Mouse (Mus musculus) embryonic facial prominence, embryonic 14.5 days (tissue): ENCODE data around the gene Rnf130. TPM values are rescaled to one million over a fixed set of nuclear protein-coding genes. Genes with fewer than 3 reads are reported as not detected.
A peak's percentile ranks its signal among the peaks of the same experiment; 100 is the strongest.

Source experiments
- ATAC-seq: fragments of 200-750 bp; cut with Nextera tagmentation; 2 replicates; pipeline ENCODE4 v1.8.0; 2017; ENCODE audit warnings: low read depth, moderate number of reproducible peaks, moderate TSS enrichment
- DNase-seq: peaks from one replicate; pipeline ENCODE4 v3.0.0-alpha.2; 2015; ENCODE audit warnings: low spot score
- H3K27ac ChIP-seq: fragments of 300-500 bp; sonication (generic); replicated peaks from 2 replicates; pipeline ENCODE4 v1.5.1; 2014; ENCODE audit warnings: low read depth, mild to moderate bottlenecking, low read length, moderate library complexity
- H3K27me3 ChIP-seq: fragments of 300-500 bp; sonication (generic); replicated peaks from 2 replicates; pipeline ENCODE4 v1.6.1; 2014; ENCODE audit warnings: low read length; ENCODE audit not compliant: control insufficient read depth, insufficient read depth
- H3K36me3 ChIP-seq: fragments of 300-500 bp; sonication (generic); 2 replicates; pipeline ENCODE4 v1.6.1; 2014; ENCODE audit warnings: low read length, mixed read lengths; ENCODE audit not compliant: control insufficient read depth, insufficient read depth
- H3K4me1 ChIP-seq: fragments of 300-500 bp; sonication (generic); 2 replicates; pipeline ENCODE4 v1.6.1; 2014; ENCODE audit warnings: antibody characterized with exemption, low read length; ENCODE audit not compliant: control insufficient read depth, insufficient read depth
- H3K4me2 ChIP-seq: fragments of 300-500 bp; sonication (generic); 2 replicates; pipeline ENCODE4 v1.6.1; 2014; ENCODE audit warnings: low read depth, mild to moderate bottlenecking, low read length, moderate library complexity, mixed read lengths
- H3K4me3 ChIP-seq: fragments of 300-500 bp; sonication (generic); 2 replicates; pipeline ENCODE4 v1.5.1; 2014; ENCODE audit warnings: low read depth, mild to moderate bottlenecking, low read length
- H3K9ac ChIP-seq: fragments of 300-500 bp; sonication (generic); 2 replicates; pipeline ENCODE4 v1.6.1; 2014; ENCODE audit warnings: low read depth, mild to moderate bottlenecking, low read length, moderate library complexity, mixed read lengths
- H3K9me3 ChIP-seq: fragments of 300-500 bp; sonication (generic); 2 replicates; pipeline ENCODE4 v1.6.1; 2016; ENCODE audit warnings: low read length; ENCODE audit not compliant: control insufficient read depth
- WGBS: fragments of 180-500 bp; shearing (Covaris S2); extraction: QIAGEN DNeasy Blood & Tissue Kit; methylation state at CpG from one replicate; pipeline ENCODE4 v1.1.7; 2014; 5-methylcytosine and 5-hydroxymethylcytosine counted together
- polyA plus RNA-seq: library from polyadenylated mRNA; unstranded; fragments of >200 nt; fragmentation: Nextera tagmentation; extraction: Ambion mirVana; gene quantifications from 2 replicates; pipeline ENCODE4 v1.2.1, GENCODE M21; 2014

The Rnf130 gene
- polyA plus RNA-seq, 1 experiment from 2014 or later: 75.5 TPM

- H3K9ac ChIP-seq: no peak overlapping the region
- WGBS: 82% methylated on average over 4 of the region's 4 CpGs
- ATAC-seq: no peak
Measured at GRCm38 (mm10) chr11:49985009-49985408, 40.1 kb upstream of the Rnf130 start.

GRCm38 (mm10) chr11:49986277-49987036 is 38.7 kb upstream of the Rnf130 start:
- peak; percentile 46 for DNase-seq
- no peaks in the 10 kb centered on the region for H3K36me3 ChIP-seq
- H3K4me3 ChIP-seq: no peak overlapping the region
- no peaks in the 10 kb centered on the region for H3K27me3 ChIP-seq
- peak; percentile 63; the same call in 1 of the 2 replicates for ATAC-seq
- H3K9me3 ChIP-seq: no peaks in the 10 kb centered on the region
- H3K4me1 ChIP-seq: no peaks in the 10 kb centered on the region
- no peak overlapping the region for H3K27ac ChIP-seq
- H3K9ac ChIP-seq: no peak overlapping the region
- 25% methylated on average over 10 of the region's 10 CpGs for WGBS
- H3K4me2 ChIP-seq: no peak overlapping the region

More at GRCm38 (mm10) chr11:49985009-49985408, 40.1 kb upstream of the Rnf130 start:
- H3K27ac ChIP-seq: no peak overlapping the region
- DNase-seq: no peak
- H3K4me3 ChIP-seq: no peak overlapping the region
- no peak overlapping the region for H3K4me2 ChIP-seq
- H3K36me3 ChIP-seq: no peaks in the 10 kb centered on the region
- no peaks in the 10 kb centered on the region for H3K9me3 ChIP-seq
- H3K27me3 ChIP-seq: no peaks in the 10 kb centered on the region
- H3K4me1 ChIP-seq: no peaks in the 10 kb centered on the region

GRCm38 (mm10) chr11:49994536-49994935 is 30.6 kb upstream of the Rnf130 start:
- Histone ChIP-seq H3K9ac (no peak overlapping the region), H3K4me2 (no peak overlapping the region), H3K27me3 (no peaks in the 10 kb centered on the region), H3K36me3 (no peaks in the 10 kb centered on the region), H3K4me3 (no peak overlapping the region), H3K4me1 (no peaks in the 10 kb centered on the region), H3K9me3 (no peaks in the 10 kb centered on the region), H3K27ac (no peak overlapping the region)
- 76% methylated on average over 2 of the region's 2 CpGs for WGBS
- no peak for ATAC-seq
- DNase-seq: no peak

DNA sequence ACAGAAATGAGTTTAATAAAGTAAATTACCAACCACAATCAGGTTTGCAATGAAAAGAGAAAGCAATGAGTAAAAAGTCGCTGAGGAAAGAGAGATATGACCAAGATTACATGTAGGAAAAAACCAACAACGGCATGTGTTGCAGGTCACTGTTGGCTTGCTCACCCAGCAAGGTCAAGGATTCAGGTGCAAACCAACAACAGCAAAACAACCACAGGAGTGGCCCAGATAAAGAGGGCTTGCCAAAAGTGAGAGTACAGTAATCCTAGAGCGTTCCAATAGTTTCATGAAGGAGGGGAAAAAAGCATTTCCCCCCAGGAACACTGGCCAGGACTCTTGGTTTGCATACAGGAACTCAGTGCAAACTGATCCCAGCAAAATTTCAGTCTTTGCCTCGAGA is 28.7 kb upstream of the Rnf130 start:
- Histone ChIP-seq H3K4me1 (no peaks in the 10 kb centered on the region), H3K9ac (no peak overlapping the region), H3K36me3 (no peaks in the 10 kb centered on the region), H3K4me2 (no peak overlapping the region), H3K27me3 (no peaks in the 10 kb centered on the region), H3K4me3 (no peak overlapping the region), H3K27ac (no peak overlapping the region), H3K9me3 (no peaks in the 10 kb centered on the region)
- DNase-seq: no peak
- no peak for ATAC-seq
- WGBS: 56% methylated on average over 4 of the region's 4 CpGs

DNA sequence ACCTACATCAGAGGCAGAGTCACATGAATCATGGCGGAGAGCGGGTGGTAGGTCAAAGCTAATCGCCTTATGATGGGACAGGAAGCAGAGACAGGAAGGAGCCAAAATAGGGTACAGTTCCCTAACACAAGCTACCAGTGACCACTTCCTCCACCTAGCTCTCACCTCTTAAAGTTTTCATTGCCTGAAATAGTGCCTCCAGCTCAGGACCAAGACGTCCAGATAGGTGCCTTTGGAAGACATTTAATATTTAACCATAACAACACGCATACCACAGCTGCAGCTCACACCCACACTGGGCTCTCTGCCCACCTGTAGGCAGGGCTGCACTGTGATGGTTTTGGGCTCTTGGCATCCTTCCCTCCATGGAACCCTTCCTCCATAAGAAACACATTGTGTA is 27.8 kb upstream of the Rnf130 start:
- Histone ChIP-seq H3K4me1 (no peaks in the 10 kb centered on the region), H3K27me3 (no peaks in the 10 kb centered on the region), H3K9me3 (no peaks in the 10 kb centered on the region), H3K9ac (no peak overlapping the region), H3K4me2 (no peak overlapping the region), H3K36me3 (no peaks in the 10 kb centered on the region), H3K4me3 (no peak overlapping the region), H3K27ac (peak overlapping the region; percentile 28; the same call in 1 of the 2 replicates)
- DNase-seq (peak; percentile 57), ATAC-seq (no peak; the same call in 1 of the 2 replicates)
- WGBS: 76% methylated on average over 5 of the region's 5 CpGs

DNA sequence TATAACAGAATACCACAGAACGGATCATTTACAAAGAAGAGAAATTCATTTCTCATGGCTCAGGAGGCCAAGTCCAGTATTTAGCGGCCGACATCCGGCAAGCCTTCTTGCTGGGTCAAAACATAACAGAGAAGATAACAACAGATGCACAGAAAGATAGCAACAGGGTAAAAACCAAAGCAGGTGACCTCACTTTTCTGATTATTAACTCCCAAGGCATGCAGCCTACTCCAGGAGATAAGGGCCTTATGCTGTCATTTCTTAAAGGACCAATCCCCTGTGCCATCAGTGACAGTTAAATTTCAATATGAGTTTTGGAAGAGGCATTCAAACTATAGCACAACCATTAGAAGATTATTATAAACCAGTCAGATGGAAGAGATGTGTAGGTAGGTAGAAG is 22.3 kb upstream of the Rnf130 start:
- no peak overlapping the region for H3K27ac ChIP-seq
- H3K9ac ChIP-seq: no peak overlapping the region
- no peak overlapping the region for H3K4me3 ChIP-seq
- no peaks in the 10 kb centered on the region for H3K9me3 ChIP-seq
- H3K36me3 ChIP-seq: no peaks in the 10 kb centered on the region
- H3K4me1 ChIP-seq: no peaks in the 10 kb centered on the region
- 78% methylated on average over 4 of the region's 4 CpGs for WGBS
- H3K4me2 ChIP-seq: no peak overlapping the region
- H3K27me3 ChIP-seq: no peaks in the 10 kb centered on the region
- DNase-seq (no peak), ATAC-seq (no peak)

DNA sequence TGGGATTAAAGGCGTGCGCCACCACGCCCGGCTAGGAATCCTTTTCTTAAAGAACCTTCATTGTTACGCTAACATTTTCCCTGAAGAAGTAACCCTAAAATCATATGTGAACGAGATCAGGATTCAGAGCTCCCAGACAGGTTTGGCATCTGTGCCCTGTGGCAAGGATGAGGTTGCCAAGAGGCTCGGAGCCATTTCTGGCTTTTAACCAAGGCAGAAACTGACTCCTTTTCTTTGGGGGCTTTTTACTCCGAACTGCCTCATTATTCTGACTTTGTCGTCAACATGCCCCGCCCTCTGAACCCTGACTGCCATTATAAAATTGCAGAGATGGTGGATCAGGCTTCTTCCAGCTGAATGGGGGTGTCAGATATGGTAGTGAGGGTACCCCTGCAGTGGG is 17.4 kb upstream of the Rnf130 start:
- H3K4me2 ChIP-seq: no peak overlapping the region
- no peaks in the 10 kb centered on the region for H3K9me3 ChIP-seq
- DNase-seq (no peak), ATAC-seq (no peak)
- no peak overlapping the region for H3K4me3 ChIP-seq
- H3K9ac ChIP-seq: no peak overlapping the region
- H3K36me3 ChIP-seq: no peaks in the 10 kb centered on the region
- 70% methylated on average over 10 of the region's 10 CpGs for WGBS
- no peak overlapping the region for H3K27ac ChIP-seq
- no peaks in the 10 kb centered on the region for H3K27me3 ChIP-seq
- H3K4me1 ChIP-seq: no peaks in the 10 kb centered on the region

DNA sequence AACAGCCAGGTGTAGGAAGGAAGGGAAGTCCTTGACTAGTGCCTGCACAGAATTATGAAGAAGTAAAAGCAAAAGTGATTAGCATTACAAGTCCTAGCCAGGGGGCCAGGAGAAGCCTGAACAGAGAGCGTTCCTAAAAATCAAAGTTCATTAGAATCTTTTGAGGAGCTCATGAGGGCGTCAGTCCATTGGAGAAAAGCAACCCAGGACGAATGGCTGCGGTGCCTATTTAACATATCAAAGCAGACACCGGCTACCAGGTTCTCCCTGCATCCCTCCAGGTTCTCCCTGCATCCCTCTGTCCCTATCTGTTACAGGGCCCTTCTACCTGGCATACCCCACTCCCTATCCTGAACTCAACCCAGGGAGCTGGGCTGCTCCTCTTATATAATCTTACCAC is 16.9 kb upstream of the Rnf130 start:
- ATAC-seq: no peak
- Histone ChIP-seq H3K4me1 (no peaks in the 10 kb centered on the region), H3K9ac (no peak overlapping the region), H3K4me2 (no peak overlapping the region), H3K27me3 (no peaks in the 10 kb centered on the region), H3K4me3 (no peak overlapping the region), H3K27ac (no peak overlapping the region), H3K36me3 (no peaks in the 10 kb centered on the region), H3K9me3 (no peaks in the 10 kb centered on the region)
- no peak for DNase-seq
- 26% methylated on average over 5 of the region's 5 CpGs for WGBS

GRCm38 (mm10) chr11:50013016-50013415 is 12.1 kb upstream of the Rnf130 start:
- 67% methylated on average over 6 of the region's 6 CpGs for WGBS
- H3K9me3 ChIP-seq: no peaks in the 10 kb centered on the region
- no peak overlapping the region for H3K9ac ChIP-seq
- ATAC-seq: no peak
- no peaks in the 10 kb centered on the region for H3K36me3 ChIP-seq
- H3K27me3 ChIP-seq: no peaks in the 10 kb centered on the region
- H3K27ac ChIP-seq: no peak overlapping the region
- no peak for DNase-seq
- no peaks in the 10 kb centered on the region for H3K4me1 ChIP-seq
- no peak overlapping the region for H3K4me2 ChIP-seq
- no peak overlapping the region for H3K4me3 ChIP-seq
